Mouse (Mus musculus) left cerebral cortex, adult 2 months (tissue): Measurements from ENCODE around the gene Arfip2. TPM values are rescaled to one million over a fixed set of nuclear protein-coding genes. Genes with fewer than 3 reads are reported as not detected.

Experiments used
- DNase-seq, 2 experiments: peaks; one replicate each; pipeline ENCODE4 v3.0.0; 2021 to 2022; ENCODE audit warnings: low spot score in 2 of 2, mixed read lengths in 1 of 2; ENCODE audit errors: extremely low spot score in 1 of 2
- H3K27ac ChIP-seq: fragments of 200-600 bp; 2 replicates; pipeline ENCODE4 v1.8.1; 2022
- H3K4me3 ChIP-seq: fragments of 200-600 bp; 2 replicates; pipeline ENCODE4 v1.8.1; 2022
- CTCF ChIP-seq: fragments of 200-600 bp; IDR thresholded peaks from 2 replicates; pipeline ENCODE4 v1.8.1; 2022; ENCODE audit warnings: antibody characterized with exemption, mild to moderate bottlenecking, moderate library complexity
- intact Hi-C: fragments of 180-260 bp; cut with DNase I; formaldehyde crosslinking; loops from one replicate; pipeline ENCODE4 v1.15.1; 2025
- total RNA-seq, 2 experiments: library from RNA; stranded (reverse); gene quantifications; 2 replicates each; pipeline ENCODE4 v1.2.3; 2021

Gene Arfip2
- total RNA-seq, 2 experiments from 2014 or later, result 93.3 to 109 TPM

GRCm38 (mm10) chr7:105633801-105634135, 6.4 kb downstream of the Arfip2 start:
- peak overlapping the region; percentile 68 for H3K4me3 ChIP-seq
- no peak for DNase-seq
- no peak for TF ChIP-seq CTCF
- intact Hi-C loops, result loop anchor here (2.0 to 10.0 kb wide), 2 partner anchors 79 to 229 kb away; partner anchors contain the start of genes Cnga4, Fam160a2 and Smpd1
- peak overlapping the region; percentile 76 for H3K27ac ChIP-seq

- peak within 1 kb of the TSS; percentile 68 for H3K4me3 ChIP-seq
- intact Hi-C loops, result loop anchor here (2.0 to 10.0 kb wide), 2 partner anchors 78 to 228 kb away; partner anchors contain the start of genes Cnga4, Fam160a2 and Smpd1
- no peak for TF ChIP-seq CTCF
- peak within 1 kb of the TSS; percentile 94 for H3K27ac ChIP-seq
- peak; percentile 90 to 92 for DNase-seq
These were observed 7.0 kb downstream of the Arfip2 start, which contains the start of gene Trim3 for GRCm38 (mm10) chr7:105633127-105633800. Trim3 (minus strand) TSS chr7:105633571.

GRCm38 (mm10) chr7:105632551-105632972, 7.7 kb downstream of the Arfip2 start:
- Histone ChIP-seq H3K4me3 (peak overlapping the region; percentile 68), H3K27ac (peak overlapping the region; percentile 94)
- DNase-seq, result no peak
- TF ChIP-seq CTCF, result no peak
- intact Hi-C loops, result loop anchor here (2.0 to 10.0 kb wide), 2 partner anchors 78 to 228 kb away; partner anchors contain the start of genes Cnga4, Fam160a2 and Smpd1

GRCm38 (mm10) chr7:105628633-105629032, 11.6 kb downstream of the Arfip2 start:
- no peak for TF ChIP-seq CTCF
- no peak for DNase-seq
- intact Hi-C loops, result no loop called here
- Histone ChIP-seq H3K4me3 (no peak overlapping the region), H3K27ac (peak overlapping the region; percentile 75)

- intact Hi-C loops, result no loop called here
- H3K4me3 ChIP-seq, result no peak overlapping the region
- DNase-seq, result no peak
- TF ChIP-seq CTCF, result no peak
- H3K27ac ChIP-seq, result no peak overlapping the region
These were observed 14.8 kb downstream of the Arfip2 start for GRCm38 (mm10) chr7:105625397-105625796.

GRCm38 (mm10) chr7:105621646-105622292, 18.4 kb downstream of the Arfip2 start:
- DNase-seq, result peak in 1 of 2 experiments; percentile 47
- Histone ChIP-seq H3K27ac (peak overlapping the region; percentile 71), H3K4me3 (no peak overlapping the region)
- intact Hi-C loops, result no loop called here
- TF ChIP-seq CTCF, result no peak

- H3K4me3 ChIP-seq, result no peak overlapping the region
- DNase-seq, result peak in 1 of 2 experiments; percentile 31
- H3K27ac ChIP-seq, result peak overlapping the region; percentile 71
- no peak for TF ChIP-seq CTCF
- intact Hi-C loops, result no loop called here
These were observed 19.2 kb downstream of the Arfip2 start for GRCm38 (mm10) chr7:105621053-105621452.

- DNase-seq, result no peak
- Histone ChIP-seq H3K4me3 (no peak overlapping the region), H3K27ac (no peak overlapping the region; the same call in 1 of the 2 replicates)
- TF ChIP-seq CTCF, result no peak
- intact Hi-C loops, result no loop called here
These were observed 20.5 kb downstream of the Arfip2 start for GRCm38 (mm10) chr7:105619701-105620100.

- no peak for DNase-seq
- no peak for TF ChIP-seq CTCF
- intact Hi-C loops, result no loop called here
- H3K27ac ChIP-seq, result no peak overlapping the region
- H3K4me3 ChIP-seq, result no peak overlapping the region
These were observed 22.4 kb downstream of the Arfip2 start for GRCm38 (mm10) chr7:105617810-105618209.

GRCm38 (mm10) chr7:105616561-105616960, 23.7 kb downstream of the Arfip2 start:
- no peak for TF ChIP-seq CTCF
- intact Hi-C loops, result no loop called here
- H3K27ac ChIP-seq, result no peak overlapping the region
- no peak overlapping the region for H3K4me3 ChIP-seq
- no peak for DNase-seq

GRCm38 (mm10) chr7:105615720-105616119, 24.5 kb downstream of the Arfip2 start:
- intact Hi-C loops, result no loop called here
- no peak overlapping the region for H3K27ac ChIP-seq
- no peak overlapping the region for H3K4me3 ChIP-seq
- DNase-seq, result no peak
- TF ChIP-seq CTCF, result no peak

- no peak for DNase-seq
- Histone ChIP-seq H3K27ac (no peak overlapping the region), H3K4me3 (no peak overlapping the region)
- intact Hi-C loops, result no loop called here
- no peak for TF ChIP-seq CTCF
These were observed 25.8 kb downstream of the Arfip2 start for GRCm38 (mm10) chr7:105614400-105614799.
